Mouse (Mus musculus) midbrain, embryonic 16.5 days (tissue): Measurements from ENCODE around the gene 1700021F05Rik. TPM values are rescaled to one million over a fixed set of nuclear protein-coding genes. Genes with fewer than 3 reads are reported as not detected.

Source experiments
- polyA plus RNA-seq: library from polyadenylated mRNA; unstranded; fragments of >200 nt; fragmentation: Nextera tagmentation; extraction: Ambion mirVana; gene quantifications from 2 replicates; pipeline ENCODE4 v1.2.1, GENCODE M21; 2015

The 1700021F05Rik gene
- polyA plus RNA-seq, 1 experiment from 2014 or later = 64.3 TPM

Other genes with a start within 250 kb of the 1700021F05Rik start
- 3.1 TPM in 2 replicates for gene Bend3, start 62.2 kb downstream of the 1700021F05Rik start, polyA plus RNA-seq
- 16.6 and 23.4 TPM in 2 replicates for gene Gm9803, start 16.9 kb downstream of the 1700021F05Rik start, polyA plus RNA-seq
- gene Cd24a, start 37.3 kb upstream of the 1700021F05Rik start, polyA plus RNA-seq = 660 and 780 TPM in 2 replicates